Mouse (Mus musculus): ENCODE results near the gene Cyld.
"Not testable (repeated sequence)": the region's sequence is repeated elsewhere in the genome, so short reads cannot be mapped to it uniquely, and the experiment has no call there.

Cyld gene

DNA sequence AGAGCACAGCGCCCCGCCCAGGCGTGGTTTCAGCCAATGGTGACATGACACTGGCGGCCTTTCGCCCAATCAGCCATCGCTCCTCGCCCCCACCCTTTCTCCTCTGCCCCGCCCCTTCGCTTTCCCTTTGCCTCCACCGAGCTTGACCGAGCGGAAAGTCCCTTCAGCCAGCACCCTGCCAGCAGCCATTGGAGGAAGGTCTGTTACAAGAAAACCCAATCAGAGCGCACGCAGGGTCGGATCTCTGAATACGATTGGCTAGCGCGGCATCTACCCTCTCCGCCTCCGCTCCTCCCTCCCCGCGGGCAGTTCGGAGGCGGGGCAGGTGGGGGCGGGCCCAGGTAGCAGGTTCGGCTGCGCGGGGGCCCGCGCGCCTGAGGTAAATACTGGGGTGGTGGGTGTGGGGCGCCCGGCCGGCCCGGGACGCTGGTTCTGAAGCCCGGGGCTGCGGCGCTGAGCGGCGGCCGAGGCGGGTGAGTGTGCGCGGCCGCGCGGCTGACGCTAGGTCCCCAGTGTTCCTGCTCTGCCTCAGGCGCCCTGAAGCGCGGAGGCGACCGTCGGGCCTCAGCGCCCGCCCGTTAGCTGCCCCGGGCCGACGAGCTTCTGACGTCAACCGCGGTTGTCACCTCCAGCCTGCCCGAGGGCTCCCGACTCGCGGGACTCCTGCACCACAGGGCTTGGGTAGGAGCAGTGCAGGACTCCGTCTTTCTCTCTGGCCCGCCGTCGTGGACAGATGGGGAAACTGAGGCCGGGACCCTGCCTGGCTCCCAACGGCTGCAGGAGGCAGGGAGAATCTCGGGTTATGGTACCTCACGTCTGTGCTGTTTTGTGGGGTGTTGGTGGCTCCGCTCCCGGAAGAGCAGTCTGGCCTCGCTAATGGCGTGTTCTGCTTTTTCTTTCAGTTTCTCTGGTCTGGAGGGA is at the start of gene Cyld:
Cyld (plus strand) TSS at position 308 of the 921 bp plus-strand sequence.
- peak; percentile 99 for DNase-seq

DNA sequence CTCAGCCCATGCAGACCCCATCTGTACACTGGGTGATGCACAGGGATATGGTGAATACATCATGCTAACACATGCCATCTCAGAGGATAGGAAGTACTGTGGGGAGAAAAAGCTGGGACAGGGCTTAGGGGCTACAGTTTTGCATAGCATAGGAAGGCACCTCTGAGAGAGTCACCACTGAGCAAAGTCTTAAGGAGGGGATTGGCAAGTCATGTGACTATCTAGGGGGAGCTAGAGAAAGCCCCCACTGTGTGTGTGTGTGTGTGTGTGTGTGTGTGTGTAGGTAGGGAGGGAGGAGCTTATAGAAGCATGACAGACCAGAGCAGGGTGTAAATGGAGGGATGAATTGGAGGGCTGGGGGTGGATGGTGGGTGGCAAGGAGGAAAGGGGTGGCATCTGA is 48.5 kb upstream of the Cyld start:
- DNase-seq: no peak

DNA sequence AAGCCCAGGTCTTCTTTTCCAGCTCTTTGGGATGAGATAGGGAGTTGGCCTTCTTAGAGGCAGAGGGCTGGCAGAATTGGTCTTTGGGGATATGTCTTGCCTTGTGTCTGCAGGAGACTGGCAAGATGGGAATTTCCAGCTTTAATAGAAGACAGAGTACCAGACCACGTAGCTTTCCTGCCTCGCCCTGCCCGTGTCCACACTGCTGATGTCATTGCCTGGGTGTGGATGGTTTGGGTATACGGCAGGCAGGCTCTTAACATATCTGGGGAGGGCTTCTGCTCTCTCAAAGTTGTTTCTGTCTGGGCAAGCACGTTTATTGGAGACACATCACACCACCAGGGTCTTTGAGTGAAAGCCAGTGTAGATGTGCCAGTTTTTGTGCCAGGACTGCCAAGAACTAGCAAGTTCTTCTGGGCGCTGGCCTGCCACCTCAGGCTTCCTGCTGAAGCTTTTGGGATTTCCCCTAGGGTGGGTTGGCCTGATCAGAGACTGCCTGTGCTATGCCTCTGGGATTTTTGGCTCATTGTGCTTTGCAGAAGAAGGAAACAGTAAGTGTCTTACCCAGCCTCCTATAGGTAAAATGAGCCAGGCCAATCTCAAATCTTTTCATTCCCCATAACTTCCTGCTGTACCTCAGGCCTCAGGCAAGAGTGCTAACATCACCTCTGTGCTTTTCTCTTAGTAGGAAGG is 46.7 kb upstream of the Cyld start:
- DNase-seq: no peak

DNA sequence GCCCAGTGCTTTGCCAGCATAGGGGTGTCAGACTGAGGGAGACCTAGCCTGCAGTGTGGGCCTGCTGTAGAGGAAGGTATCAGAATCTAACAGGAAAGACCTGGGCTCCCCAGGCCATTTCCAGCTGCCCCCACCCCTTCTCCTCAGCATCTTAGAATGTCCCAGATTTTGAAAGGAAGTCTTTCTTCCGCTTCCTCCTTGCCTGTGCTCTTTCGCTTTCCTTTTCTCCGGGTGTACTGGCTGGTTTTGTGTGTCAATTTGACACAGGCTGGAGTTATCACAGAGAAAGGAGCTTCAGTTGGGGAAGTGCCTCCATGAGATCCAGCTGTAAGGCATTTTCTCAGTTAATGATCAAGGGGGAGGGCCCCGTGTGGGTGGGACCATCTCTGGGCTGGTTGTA is 45.7 kb upstream of the Cyld start:
- DNase-seq: not testable (repeated sequence)

DNA sequence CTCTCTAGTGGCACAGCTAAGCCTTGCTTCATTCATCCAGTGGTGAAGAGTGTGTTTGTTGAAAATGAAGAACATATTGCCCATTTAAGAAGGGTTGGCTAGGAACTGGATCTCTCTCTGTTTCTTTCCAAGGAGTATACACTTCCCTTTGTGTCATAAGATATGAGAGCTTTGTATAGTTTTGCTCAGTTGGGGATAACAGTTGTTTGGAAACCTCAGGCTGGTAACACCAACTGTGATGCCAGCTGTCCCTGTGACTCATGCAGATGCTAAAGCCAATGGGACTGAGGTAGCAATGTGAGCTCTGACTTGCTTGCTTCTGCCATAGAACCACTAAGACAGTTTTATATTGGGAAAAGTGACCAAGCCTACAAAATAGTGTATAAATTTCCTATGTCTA is 41.5 kb upstream of the Cyld start:
- DNase-seq: peak; percentile 63

DNA sequence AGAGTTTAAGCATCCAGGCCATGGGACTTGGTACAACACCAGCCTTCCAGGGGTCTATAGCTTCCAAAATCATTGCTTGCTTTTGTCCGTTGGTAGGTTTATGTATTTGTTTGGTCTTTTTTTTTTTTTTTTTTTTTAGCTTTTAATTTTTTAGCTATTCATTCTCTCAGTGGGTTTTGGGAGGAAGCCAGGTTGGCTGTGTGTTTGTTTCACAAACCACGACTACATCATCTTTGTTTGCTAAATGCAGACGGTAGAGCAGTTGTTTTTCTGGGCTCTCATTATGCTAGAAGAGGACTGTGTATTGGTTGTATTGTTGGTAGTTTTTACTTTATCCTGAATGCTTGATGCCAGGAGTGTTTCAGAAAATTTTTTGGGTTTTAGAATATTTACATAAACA is 37.0 kb upstream of the Cyld start:
- no peak for DNase-seq

DNA sequence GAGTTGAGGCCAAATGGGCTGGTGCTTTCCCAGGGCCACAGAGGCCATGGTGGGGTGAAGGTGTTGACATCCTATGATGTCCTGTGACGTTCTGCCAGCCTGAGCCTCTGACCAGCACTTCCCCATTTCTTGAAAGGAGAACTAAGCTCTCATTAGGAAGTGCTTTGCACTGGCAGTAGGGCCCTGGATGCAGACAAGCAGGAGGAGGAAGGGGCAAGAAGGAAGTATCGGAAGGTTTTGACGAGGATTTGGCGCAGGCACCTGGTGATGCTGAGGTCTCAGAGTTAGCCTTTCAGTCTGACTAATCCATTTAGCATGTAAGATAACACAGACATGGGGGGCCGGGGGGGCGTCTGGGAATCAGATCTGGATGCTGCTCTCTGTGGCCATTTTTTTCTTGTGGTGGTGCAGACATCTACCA is 34.4 kb upstream of the Cyld start:
- peak; percentile 71 for DNase-seq

DNA sequence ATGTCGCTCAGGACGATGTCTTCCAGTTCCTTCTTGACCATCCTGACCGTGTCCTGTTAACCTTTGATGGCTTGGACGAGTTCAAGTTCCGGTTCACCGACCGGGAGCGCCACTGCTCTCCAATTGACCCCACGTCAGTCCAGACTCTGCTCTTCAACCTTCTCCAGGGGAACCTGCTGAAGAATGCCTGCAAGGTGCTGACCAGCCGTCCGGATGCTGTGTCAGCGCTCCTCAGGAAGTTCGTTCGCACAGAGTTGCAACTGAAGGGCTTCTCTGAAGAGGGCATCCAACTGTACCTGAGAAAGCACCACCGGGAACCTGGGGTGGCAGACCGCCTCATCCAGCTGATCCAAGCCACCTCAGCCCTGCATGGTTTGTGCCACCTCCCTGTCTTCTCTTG is 32.7 kb upstream of the Cyld start:
- DNase-seq: no peak

DNA sequence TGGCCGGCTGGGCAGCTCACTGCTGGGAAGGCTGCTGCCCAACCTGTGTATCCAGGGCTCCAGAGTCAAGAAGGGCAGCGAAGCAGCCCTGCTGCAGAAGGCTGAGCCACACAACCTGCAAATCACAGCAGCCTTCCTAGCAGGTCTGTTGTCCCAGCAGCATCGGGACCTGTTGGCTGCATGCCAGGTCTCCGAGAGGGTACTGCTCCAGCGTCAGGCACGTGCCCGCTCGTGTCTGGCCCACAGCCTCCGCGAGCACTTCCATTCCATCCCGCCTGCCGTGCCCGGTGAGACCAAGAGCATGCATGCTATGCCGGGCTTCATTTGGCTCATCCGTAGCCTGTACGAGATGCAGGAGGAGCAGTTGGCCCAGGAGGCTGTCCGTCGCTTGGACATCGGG is 31.9 kb upstream of the Cyld start:
- DNase-seq: no peak

DNA sequence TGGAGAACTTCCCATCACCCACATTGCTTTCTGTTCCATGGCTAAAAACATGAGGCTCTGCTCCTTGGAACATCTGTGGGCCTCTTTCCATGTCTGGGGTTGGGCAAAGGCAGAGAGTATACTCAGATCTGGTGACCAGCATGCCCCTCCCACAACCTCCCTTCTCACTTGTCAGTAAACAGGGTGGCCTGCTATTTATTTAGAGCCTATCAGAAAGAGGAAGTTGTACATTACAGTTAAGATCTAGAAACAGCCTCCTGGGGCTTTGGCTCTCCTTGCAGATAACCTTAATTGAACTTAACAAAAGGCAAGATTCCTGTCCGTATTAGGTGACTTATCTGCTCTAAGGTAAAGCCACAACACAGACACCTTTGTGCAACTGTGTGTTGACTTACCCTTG is 30.4 kb upstream of the Cyld start:
- peak; percentile 54 for DNase-seq

DNA sequence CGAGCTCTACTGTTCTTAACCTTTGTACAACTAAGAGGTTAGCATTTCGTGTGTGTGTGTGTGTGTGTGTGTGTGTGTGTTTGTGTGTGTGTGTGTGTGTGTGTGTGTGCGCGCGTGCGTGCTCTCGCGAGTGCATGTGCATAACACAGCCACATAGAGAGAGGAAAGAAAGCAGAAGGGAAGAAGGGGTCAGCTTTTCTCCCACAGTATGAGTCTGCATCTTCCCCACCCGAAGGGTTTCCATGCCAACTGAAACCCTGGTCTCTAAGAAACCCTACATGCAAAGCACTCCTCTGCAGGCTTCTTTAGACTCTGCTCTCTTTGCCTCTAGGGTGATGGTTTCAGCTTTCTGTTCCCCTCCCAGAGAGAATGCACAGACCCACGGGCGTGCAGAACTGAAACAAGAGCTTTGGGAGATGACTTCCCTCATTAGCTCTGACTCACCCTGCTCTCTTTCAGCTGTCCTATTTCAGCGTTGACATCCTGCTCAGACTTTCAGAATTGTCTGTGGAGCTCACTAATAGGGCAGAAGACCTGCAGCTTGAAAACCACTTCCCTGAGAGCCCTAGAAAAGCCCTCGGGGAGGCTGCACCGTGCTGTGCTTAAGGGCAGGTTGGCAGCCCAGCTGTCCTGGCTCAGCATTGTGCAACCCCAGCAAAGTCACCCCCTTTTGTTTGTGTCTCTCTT is 28.3 kb upstream of the Cyld start:
- peak; percentile 85 for DNase-seq

DNA sequence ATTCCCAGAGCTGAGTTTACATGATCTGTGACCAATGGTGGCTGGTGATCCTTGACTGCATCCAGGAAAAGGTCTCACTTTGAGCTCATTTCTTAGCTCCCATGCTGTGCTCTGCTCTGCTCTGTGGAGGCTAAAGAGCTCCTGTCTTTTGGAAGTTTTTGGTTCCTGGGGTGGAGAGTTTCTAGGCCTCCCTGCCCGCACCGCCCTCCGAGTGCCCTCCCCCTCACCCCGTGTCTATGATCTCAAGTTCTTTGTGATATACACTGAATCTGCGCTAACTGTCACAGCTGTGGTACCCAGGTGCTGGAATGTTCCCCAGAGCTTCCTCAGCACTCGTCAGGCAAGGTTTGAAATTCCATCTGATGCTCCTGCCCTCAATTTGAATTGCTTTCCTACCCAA is 26.0 kb upstream of the Cyld start:
- DNase-seq: no peak

DNA sequence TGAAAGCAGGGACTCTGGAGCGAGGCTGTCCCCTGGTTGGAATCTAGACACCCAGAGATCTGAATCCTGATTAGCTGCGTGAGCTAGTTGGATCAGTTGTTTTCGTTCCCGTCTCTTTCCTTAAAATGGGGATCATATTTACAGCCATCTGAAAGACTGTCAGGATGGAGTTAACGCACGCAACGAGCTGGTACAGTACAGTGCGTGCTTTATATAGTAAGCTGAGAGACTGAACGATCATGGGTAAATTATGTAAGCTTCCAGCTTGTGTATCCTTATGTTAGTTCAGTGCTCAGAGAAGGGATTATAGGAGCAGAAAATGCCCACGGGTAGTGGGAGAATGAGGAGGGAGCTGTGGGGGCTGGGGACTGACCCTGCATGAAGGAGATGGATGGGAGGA is 25.3 kb upstream of the Cyld start:
- peak; percentile 29 for DNase-seq

DNA sequence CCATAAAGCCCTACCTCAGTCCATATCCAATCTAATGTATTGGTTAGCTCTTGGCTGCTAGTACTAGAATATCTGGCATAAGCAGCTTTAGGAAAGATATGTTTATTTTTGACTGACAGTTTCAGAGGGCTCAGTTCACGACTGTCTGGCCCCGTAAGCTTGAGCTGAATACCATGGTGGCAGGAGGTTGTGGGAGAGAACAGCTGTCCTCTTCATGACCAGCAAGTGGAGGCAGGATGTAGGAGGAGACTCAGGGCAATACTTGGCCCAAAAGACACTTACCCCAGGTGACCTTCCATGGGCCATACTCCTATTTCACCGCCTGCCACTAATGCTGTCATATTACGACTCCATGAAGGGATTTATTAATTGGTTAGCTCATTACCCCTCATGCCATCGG is 23.0 kb upstream of the Cyld start:
- DNase-seq: no peak

DNA sequence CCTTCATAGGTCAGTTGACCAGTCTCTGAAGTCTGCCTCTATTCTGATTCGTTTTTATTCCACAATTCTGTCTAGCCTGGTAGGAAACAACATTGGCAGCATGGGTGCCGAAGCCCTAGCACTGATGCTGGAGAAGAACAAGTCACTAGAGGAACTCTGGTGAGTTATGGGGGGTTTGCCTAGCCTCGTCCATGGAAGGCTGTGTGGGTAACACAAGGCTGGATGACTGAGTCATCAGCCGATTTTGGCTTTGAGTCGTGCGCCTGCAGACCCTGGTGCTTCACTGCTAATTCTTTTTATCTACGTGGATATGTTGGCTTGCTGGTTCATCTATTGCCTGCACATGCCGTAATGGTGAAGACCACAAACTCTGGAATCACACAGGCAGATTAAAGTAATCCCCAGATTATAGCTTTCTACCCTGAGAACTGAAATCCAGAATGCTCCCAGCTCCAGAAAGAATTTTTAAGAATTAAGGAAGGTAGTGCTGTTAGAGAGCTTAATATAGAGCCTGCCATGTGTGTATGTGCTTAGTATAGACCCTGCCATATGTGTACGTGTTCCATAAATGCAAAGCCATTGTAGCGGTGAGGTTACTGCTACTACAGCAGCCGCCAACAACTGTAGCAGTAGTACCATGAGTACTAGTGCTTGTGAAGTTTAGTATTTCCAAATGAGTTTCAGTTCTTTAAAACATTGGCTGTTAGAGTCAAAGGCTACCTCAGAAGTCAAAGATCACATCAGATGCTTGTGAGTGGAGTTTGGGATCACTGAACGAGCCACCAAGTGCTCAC is 21.3 kb upstream of the Cyld start:
- no peak for DNase-seq

DNA sequence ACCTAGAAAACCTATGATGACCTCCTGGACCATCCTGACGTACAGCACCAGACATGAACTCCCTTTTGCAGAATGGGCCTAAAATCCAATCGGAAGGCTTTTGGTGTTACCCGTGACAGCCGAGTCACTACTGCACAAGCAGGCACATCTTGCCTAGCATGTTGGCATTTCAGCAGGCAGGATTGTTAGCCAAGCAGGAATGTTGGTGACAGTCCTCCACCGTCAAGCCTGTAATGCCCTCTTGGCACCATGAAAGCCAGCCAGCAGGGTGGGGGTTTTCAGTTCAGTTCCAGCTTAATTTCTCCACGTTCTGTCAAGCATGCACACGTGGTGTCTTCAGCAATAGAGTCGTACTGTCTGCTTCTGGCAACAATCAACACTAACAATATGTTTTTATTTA is 19.8 kb upstream of the Cyld start:
- DNase-seq: no peak

DNA sequence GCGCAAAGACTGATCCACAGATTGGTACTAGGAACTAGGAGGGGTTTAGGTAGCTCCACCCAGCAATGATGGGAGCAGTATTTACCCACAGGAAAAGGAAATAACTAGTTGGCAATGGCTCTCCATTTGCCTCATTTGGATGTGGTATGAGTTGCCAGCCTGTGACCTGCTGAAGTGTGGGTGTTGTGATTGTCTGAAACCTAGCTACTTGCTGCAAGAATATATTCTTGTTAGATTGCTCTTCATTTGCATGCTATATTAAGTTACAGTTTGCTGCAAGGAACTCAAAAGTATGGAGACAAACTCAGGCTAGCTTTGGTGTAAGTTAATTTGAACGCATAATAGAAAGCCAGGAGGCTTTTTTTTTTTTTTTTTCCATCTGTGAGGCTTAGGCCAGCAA is 16.3 kb upstream of the Cyld start:
- no peak for DNase-seq

DNA sequence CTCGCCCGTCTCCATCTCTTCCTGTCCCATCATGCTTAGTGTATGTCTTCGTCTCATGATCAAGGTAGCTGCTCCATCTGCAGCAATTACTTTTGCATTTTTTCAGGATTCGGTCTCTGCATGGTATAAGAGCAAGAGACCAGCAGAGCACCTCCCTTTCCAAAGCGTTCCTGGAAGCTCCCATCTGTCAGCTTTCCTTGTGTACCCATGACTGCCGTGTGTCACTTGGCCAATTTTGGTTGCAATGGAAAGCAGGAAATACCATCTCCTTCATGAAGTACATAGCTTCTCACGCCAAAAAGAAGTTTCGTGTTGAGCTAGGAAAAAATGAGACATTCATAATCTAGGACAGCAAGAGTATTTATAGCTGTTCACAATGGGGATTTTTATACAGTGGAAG is 15.8 kb upstream of the Cyld start:
- DNase-seq: peak; percentile 45

DNA sequence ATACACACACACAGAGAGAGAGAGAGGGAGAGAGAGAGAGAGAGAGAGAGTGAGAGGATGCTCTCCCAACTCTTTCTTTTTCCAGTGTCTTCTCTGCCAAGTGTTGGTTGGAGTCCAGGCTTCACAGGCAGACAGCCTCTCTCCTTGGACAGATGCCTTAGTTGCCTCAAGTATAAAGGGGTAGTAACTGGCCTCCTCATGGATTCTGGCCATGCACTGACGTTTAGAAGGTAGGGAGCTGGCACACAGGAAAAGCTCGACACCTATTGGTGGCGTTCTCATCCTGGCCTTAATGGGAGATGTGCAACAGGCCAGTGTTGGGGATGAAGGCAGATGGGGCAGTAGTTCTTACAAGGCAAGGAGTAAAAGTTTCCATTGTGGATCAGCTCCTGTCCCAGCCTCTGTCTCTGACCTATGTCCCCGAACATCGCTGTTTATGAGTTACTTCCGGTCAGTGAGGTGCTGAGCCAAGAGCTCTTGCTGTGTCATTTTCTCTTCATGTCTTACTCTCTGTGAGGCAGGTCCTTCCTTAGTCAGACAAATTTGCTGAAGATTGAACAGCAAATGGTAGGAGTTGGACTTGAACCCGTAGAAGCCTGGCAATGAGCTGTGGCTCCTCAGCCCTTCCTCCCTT is 13.1 kb upstream of the Cyld start:
- DNase-seq: no peak

DNA sequence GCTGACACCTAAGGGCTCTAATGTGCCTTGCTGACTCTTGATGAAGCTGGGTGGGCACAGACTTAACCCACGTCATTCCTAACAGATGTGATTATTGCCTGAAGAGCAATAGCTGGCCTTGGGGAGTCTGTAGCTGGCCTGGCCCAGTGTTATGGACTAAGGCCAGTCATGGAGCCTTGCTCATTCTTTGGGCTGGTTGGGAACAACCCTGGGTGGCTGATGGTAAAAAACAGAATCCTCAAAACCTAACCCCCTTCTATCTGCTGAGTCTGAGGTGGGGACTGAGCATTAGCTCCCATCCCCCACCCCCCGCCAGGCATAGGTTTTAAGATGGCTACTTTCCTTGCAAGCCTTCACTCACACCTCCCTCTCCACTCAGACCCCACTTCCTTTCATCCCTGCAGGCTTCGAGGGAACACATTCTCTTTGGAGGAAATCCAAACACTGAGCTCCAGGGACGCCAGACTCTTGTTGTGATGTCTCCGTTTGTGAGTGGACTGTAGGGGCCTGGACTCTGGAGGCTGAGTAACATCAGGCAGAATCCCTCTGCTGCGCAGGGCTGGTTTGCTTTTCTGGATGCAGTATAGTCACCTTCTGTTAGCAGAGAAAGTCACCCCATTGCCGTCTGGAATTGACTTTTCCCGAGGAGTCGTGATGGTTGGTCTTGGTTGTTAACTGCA is 10.5 kb upstream of the Cyld start:
- DNase-seq: peak; percentile 1

DNA sequence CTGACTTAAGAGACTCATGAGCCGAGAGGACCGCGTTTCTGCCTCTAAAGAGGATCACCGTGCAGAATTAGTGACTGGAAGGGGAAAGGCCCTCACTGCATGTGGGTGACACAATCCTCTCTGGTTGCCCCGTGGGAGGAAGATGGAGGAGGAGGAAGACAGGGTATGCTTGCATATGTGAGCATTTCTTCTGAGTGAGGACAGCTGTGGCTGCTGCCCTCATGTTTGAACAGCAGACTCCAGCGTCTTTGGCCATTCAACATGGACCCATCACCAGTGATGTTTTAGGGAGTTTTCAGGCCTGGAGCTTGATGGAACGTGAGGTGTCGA is 10.0 kb upstream of the Cyld start:
- DNase-seq: peak; percentile 1

DNA sequence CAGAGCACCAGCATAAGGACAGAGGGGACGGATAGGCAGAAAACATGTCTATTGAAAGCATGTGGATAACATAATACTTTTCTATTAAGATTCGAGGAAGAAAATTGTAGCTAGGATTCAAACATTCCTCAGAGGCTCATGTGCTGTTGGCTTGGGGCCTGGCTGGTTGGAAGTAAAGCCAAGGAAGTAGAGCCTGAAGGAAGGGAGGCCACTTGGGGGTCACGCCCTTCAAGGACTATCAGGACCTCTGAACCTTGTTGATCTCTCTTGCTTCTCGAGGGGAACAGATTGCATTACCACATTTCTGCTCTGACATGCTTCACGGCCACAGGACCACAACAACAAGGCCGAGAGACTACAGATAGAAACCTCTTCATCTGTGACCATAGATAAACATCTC is 7.7 kb upstream of the Cyld start:
- peak; percentile 0 for DNase-seq
